Mouse (Mus musculus): ENCODE results near the gene Rpl6.

Rpl6 gene

DNA sequence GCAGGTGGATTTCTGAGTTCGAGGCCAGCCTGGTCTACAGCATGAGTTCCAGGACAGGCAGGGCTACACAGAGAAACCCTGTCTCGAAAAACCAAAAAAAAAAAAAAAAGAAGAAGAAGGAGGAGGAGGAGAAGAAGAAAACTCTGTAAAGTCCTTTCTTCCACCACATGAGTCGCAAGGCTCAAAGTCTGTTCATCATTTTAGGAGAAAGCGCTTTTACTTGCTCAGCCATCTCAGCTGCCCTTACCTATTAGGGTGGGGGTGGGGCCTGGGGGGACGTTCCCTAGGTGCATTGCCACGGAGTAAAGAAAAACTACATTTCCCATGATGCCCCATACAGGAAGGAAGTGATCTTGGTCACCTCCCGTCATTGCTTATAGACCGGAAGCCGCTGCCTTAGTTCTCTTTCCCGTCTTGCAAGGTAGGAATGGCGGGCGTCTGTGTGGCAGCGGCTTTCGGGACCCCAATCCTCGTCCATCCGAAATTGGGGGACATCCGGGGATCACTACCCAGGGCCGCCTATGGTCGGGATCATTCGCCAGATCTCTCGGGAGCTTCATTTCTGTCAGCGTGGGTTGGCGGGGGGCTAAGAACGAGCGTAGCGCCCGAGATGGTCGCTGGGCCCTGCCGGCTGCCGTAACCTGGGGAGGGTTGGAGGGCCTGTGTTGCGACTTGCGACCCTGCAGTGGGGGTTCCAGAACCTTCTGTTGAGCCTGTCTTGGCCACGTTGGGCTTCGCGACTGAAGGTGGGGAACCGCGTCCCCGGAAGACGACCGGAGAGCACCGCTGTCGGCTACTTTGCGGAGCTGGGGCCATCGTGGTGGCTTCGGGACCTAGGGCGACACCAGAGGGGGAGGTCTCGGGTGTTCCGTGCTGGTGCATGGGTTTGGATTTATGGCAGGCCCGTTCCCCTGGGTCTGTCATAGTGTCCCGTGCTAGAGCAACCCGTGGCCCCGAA, at the start of gene Rpl6:
Gene Rpl6 (plus strand): TSS at position 350 of the 958 bp plus-strand sequence.
- peak; percentile 88 for DNase-seq

DNA sequence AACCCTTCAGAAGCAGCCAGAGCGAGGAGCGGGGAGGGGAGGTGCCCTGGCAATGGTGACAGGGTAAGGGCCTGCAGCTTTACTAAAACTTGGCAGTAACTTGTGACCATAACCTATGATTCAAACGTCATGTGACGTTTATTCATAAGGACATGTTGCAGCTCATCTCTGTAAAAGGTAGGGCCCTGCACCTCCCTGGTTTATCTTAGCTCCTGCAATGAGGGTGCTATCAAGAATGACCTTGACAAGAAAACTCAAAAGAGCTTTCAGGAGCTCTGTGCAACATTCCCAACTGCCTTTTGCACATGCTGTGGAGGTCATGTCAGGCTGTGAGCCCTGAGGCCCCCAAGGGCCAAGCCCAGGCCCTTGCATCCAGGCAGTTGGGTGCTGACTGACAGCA, 48.2 kb upstream of the Rpl6 start:
- DNase-seq: no peak

DNA sequence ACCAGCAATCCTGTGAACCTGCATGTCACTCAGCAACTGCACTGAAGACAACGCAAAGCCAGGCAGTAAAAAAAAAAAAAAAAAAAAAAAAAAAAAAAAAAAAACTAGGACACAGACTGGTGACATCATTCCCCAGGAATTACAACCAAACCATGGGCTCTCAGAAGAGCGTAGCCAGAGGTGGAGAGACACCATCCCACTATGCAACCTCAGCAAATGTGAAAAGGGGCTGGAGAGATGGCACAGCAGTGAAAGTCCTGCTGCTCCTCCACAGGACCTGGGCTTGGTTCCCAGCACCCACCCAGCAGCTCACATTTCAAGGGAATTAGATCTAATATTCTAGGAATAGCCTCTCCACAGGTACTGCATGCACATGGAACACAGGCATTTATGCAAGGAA, 47.3 kb upstream of the Rpl6 start:
- DNase-seq: no peak

DNA sequence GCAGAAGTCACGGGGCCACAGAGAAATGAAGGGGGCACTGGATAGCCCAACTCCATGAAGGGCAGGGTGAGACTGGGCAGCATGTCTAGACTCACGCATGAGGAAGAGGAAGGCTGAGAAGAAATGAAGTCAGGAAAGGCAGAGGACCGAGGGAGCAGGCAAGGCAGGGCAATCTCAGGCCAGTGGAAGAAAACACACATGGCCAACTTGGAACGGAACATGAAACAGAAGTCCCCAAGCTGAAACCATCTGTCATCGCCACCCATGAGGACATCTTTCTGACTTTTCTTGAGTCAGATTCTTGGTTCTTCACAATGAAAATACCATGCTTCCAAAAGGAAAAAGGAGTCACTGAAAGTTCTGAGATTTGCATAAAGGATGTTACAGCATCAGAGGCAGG, 46.8 kb upstream of the Rpl6 start:
- DNase-seq: no peak

DNA sequence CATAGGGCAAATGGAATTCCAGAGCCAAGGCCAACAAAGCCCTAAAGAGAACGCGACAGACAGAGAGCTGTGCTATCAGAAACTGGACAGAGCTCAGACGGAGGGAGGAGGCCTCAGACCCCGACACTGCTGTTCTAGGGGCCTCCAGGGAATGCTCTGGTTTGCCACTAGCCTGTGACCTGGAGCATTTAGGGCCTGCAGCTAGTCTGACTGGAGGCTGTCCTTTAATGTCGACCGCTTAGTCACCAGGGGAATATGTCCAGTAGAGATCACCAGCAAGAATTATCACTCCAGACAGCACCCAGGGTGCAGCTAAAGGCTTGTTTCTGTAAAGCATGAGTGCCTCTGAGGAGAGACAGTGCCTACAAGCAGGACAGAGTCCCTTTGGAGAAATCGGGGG, 45.3 kb upstream of the Rpl6 start:
- no peak for DNase-seq

DNA sequence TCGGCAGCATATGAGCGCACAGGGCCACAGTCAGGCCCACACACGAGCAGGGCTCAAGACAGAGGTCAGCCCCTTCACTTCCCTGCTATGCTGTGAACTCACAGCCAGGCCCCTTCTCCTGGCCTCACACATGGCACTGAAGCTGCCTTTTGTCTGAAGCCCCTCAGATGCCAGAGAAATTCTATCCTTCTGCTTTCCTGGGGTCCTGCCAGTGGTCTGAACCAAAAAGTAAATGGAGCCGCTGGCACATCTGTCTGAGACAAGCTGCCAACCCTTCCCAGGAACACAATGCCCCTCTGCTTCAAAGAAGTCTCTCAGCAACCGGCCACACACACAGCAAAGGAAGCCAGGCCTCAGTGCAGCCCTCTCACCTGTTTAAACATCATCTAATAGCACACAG, 42.0 kb upstream of the Rpl6 start:
- no peak for DNase-seq

DNA sequence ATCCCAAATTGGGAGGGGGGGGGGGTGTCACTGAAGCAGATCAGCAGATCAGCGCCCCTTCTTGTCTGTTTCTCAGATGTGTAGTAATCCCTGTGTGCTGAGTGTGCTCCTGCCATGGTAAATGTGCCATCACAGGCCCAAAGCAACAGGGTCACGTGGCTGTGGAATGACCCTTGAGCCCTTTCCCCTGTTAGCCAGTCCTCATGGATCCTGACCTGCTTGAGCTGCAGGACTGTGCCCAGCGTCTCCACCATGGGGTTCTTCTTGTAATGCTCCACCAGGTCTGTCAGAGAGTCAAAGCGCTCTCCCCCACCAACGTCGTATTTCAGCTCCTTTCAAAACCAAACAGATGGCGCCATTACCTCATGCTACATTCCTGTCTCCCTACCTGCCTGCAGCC, 41.4 kb upstream of the Rpl6 start:
- no peak for DNase-seq

DNA sequence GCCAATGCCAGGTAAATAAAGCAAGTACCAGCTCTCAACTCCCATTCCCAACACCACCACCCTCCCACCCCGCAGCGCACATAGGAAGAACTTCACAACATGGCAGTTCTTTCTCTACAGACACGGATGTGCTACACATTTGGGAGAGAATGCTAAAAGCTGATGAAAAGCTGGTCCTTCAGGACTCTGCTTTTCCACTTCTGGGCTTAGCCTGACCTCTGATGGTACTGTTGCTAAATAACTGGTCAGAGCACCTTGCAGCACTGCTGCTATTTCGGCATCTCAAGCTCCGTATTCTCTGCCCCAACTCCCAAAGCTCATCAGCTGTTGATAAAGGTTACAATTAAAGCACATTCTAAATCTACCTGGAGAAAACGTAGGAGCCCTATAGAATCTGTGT, 37.4 kb upstream of the Rpl6 start:
- no peak for DNase-seq

DNA sequence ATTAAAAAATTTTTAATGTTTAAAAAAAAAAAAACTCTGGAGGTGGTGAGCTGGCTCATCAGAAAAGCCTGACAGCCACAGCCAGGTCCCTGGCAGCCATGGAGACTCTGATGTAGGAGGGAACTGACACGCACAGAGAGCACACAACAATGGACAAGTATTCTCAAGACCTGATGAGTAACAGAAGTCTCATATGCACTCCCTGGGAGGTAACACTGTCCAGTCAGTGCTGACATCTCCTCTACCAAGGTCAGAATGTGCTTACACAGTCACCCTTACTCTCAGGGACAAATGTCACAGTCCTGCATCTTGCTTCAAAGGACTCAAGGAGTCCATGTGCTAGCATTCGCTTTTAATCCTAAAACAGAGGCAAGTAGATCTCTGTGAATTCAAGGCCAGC, 34.7 kb upstream of the Rpl6 start:
- no peak for DNase-seq

DNA sequence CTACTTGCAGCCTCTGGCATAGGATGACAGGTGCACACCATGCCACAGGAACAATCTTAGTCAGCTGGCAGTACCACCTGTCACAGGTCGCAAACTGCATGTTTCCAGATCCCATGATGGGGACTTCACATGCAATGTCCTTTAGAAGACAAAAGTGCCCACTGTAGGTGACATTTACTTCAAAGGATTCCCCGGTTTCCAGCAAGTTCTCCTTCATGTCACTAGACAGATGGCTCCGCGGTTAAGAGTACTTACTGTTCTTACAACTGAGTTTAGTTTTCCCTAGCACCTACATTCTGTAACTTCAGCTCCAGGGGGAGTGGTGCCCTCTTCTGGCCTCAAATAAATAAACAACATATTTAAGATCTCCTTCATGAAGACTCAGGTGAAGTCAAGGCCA, 31.4 kb upstream of the Rpl6 start:
- no peak for DNase-seq

DNA sequence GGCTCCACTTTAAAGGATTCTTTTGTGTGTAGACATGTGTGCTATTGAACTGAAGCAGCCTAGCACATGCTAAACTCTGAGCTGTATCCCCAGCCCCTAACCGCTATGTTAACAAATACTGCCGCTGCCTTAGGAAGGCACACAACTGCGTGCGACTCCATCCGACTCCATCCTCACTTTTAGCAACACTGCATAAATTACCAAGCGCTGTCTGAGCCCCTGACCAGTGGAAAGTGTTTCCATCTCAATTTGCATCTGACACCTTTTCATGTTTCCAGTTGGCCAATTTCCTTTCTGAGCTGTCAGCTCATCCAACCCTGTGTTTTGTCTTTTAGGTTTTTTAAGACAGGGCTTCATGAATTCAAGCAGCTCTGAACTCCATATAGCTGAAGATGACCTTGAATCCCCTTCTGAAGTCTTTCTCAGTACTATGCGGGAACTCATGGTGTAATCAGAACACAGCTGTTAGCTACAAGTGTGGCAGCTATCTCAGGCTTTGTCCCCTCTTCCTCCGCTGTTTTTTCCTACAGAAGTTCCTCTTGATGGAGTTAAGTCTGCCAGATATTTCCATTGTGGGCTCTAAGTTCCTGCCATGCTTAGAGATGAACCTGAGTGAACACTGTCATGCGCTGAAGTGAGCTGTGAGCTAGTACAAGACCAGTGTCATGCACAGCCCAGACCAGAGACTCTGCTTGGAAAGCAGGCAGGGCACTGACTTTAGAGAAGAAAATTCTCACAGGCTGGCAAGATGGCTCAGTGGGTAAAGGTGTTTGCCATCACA, 25.0 kb upstream of the Rpl6 start:
- DNase-seq: no peak

DNA sequence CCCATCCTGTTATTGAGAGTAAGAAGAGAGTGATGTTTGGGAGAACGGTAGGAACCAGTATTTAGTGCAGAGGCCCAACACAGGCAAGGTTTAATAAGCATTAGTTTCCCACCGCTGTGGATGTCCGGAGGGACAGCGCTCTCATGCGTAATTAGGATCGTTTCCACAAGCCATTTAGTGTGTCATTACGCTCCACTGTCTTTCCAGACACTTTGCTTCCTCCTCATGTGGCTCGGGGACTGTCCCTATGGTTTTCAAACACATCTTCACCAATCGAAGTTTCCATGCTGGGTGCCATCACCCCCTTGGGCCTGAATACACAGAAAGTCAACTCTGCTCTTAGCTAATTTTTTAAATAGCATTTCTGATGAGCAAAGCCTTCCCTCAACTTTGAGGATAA, 21.0 kb upstream of the Rpl6 start:
- DNase-seq: no peak

DNA sequence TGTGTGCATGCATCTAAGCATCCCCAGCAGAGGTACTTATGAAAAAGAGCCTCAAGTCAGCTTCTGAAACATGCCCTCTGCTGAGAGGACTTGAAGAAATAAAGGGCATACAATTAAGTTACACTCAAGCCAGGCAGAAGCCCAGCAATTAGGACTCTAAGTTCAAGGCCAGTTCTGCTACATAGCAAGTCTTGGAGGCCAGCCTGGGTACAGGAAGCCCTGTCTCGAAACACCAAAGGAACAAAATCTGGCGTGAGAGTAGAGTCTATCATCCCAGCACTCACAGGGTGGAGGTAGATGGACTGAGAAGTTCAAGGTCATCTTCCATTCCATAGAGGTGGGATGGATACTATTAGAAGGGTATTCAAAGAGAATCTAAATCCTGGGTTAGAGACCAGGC, 19.9 kb upstream of the Rpl6 start:
- no peak for DNase-seq

DNA sequence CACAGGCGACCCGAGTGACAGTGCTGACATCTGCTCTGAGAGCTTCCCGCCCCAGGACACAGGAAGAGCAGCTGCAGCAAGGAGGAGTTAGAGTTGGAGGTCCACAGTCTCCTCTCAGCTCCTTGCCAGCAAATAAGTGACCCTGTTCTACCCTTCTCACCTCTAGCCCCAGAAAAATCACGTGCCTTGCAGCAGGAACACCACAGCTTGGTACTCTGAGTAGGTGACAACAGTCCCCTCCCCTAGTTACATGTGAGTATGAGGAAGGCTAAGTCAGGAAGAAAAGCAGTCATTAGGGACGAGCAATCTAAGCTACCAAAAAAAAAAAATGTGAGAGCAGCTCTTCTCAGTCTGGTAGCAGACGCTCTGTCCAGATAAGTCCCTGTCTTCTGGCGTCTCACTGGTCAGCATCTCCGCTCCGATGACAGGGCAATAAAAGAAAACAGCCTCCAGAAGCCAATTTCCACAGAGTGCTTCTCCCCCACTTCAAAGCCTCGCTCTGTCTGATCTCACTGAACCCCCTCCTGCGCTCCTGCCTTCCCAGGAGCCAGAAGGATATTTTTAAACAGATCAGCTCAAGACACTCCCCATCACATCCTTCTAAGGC, 19.2 kb upstream of the Rpl6 start:
- DNase-seq: no peak

DNA sequence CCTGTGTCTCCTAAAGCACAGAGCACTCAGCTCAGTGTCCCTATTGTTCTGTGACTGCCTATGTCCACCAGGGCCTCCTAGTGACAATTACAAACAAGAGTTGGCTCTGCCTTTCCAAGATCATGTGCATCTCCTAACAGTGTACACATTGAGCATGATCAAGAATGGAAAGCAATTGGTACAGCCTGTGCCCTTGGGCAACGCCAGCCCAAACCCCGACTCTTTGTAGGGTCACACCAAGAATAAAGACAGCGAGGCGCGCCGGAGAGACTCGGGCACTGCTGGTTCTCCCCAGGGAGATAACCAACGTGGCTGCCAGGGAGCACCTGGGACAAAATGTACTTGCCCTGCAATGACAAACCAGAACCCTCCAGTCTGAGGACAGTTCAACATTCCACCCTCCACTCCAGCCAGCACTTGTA, 16.7 kb upstream of the Rpl6 start:
- DNase-seq: peak; percentile 85

DNA sequence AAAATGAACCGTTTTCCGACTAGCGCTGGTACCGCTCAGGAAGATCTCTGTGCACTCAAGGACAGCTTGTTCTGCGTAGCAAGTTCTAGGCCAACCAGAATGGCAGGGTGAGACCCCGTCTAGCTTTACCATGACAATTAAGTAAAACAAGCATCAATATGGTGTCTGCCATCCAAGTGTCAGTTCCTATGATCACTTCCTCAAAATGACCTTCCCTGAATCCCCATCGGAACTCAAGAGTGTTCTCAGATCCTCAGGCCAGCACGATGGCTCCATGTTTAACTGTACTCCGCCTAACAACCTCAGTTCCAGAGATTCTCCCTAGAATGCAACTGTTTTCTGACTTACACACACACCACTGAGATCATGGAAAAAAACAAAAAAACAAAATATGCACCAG, 16.0 kb upstream of the Rpl6 start:
- DNase-seq: no peak

DNA sequence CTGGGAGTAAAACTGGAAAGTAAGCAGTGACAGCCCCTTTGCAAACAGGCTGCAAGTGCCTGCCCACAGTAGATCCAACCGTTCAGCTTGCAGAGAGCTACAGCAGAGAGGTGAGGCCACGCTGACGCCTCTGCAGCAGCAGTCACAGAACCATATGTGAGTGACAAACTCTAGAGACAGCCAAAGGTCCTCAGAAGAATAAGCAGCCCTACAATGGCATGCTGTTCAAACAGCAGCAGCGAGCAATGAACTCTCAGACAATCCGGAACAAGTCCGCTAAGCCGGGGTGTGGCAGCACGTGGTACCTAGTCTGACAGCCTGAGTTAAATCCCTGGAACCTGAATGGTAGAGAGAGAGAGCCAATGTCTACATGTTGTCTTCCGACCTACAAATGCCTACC, 15.1 kb upstream of the Rpl6 start:
- DNase-seq: peak; percentile 56

DNA sequence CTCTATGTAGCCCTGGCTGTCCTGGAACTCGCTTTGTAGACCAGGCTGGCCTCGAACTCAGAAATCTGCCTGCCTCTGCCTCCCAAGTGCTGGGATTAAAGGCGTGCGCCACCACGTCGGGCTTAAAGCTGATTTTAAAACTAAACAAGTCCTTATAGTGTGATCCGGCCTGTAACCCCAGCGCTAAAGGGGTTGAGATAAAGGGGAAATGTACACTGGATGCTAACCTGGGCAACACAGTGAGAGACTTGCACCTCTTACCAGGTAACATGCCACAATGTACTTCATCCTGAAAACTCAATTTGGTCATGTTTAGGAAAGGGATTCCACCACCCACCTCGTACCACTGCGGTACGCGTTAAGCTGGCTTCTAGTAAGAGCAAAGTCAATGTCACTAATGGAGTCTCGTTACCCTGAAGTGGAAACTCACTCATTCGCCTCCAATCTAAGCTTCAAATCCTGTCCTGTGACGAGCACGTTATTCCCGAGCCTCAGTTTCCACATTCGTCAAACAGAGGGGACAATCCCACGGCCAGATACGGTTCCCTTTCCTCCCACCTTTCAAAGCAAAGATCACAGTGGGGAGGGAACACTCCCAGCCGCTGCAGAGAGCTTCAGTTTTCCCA, 14.0 kb upstream of the Rpl6 start:
- no peak for DNase-seq

DNA sequence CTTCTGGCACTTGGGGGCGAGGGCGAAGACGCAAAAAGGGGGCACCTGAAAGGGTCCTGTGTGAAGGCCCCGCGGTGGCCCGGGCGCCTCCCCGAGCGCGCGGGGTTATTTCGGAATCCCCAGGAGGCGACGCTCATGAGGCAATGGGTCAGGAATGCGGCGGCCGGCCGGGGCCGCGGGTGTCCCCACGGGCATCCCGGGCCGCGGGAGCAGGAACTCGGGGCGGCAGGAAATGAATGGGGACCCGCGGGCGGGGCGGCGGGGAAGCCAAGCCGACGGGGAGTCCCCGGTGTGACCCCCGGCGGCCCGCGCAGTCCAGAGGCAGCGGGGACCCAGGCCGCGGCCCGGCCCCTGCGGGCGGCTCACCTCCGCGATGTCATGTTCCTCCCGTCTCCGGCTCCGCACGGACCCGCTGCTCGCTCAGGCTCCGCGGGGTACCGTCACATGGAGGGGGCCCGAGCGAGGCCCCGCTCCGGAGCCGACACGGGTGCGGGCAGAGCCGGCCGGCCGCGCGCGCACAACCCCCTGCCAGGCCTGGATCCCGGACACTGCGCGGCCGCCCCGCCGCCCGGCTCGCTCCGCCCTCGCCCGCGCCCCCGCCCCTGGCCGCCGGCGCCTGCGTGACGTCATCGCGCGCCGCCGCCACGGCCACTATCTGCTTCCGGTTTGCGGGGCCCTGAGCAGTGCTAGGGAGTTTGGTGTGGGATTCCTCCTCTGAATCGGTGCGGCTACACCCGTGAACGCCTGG, 13.3 kb upstream of the Rpl6 start, which contains the start of gene Ptpn11:
Gene Ptpn11 (minus strand): TSS at position 562 of the 748 bp plus-strand sequence.
- DNase-seq: peak; percentile 82

DNA sequence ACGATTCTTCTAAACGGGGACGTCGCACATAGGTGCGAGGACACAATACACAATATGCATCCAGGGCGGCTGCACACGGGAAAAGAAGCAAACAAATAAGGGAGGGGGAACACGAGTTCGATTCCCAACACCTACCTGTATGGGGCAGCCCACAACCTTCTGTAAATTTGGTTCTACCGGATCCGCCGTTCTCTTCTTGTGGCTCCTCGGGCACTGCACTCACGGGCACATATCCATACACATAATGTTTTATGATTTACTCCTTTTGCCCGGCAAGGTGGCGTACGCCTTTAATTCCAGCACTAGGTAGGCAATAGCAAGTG, 12.7 kb upstream of the Rpl6 start:
- no peak for DNase-seq

DNA sequence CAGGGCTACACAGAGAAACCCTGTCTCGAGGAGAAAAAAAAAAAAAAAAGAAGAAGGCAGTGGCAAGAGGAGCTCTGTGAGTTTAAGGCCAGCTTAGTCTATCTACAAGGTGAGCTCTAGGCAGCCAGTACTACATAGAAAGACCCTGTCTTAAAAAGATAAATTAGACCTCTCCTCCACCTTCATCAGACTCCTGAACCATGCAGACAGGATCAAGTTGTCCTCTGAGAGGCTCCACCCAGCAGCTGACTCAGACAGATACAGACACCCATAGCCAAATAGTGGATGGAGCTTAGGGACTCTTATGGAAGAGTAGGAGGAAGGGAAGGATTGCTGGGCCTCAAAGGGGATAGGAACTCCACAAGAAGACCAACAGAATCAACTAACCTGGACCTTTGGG, 10.1 kb upstream of the Rpl6 start:
- no peak for DNase-seq

DNA sequence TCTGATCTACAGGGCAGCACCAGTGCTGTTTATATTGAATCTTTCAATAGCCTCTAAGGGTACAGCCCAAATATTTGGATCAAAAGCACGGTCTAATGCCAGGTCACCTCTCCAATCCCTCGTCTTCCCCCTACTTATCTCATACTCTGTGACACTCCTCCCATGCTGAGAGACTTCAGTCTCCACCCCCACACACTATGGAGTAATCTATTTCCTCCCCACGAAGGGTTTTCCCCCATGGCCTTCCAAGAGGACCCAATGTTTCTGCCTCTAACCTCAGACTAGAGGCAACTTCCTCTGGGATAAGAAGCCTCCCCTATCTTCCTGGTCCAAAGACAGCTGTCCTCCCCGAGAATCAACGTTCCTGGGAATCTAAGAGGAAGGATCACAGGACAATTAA, 7.5 kb upstream of the Rpl6 start:
- DNase-seq: no peak

DNA sequence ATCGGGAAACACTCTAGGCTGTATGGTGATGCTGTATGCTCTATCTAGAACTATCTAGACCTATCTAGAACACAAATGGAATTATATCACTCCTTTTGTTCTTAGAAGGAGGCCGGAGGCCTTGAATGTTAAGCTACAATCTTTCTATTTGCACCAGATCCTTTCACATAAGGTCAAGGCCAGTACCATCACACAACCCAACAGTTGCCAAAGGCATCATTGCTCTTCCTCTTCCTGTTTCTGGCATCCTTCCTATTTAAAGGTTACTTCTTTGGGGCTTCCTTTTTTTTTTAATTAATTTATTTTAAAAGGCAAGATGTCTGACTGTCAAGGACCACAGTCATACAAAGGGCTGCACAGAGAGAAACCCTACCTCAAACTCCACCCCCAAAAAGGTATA, 6.9 kb upstream of the Rpl6 start:
- no peak for DNase-seq
